Mouse (Mus musculus) activated CD4-positive, CD25-positive, alpha-beta regulatory T cell, adult 4 months (primary cell): ENCODE data around the gene St6galnac3. TPM values are rescaled to one million over a fixed set of nuclear protein-coding genes. Genes with fewer than 3 reads are reported as not detected.

ENCODE experiments used
- ATAC-seq: one replicate; pipeline ENCODE4 v1.8.0; 2017
- polyA plus RNA-seq, 2 experiments: library from polyadenylated mRNA; unstranded; fragments of 100-300 nt; shearing (Covaris generic); gene quantifications; one replicate each; pipeline ENCODE4 v1.2.1; 2017

St6galnac3 gene
- polyA plus RNA-seq, 2 experiments from 2014 or later: 29.1 to 52.4 TPM

GRCm38 (mm10) chr3:153580625-153581024 is 144.3 kb downstream of the St6galnac3 start:
- ATAC-seq: no peak

- no peak for ATAC-seq
These were observed 144.8 kb downstream of the St6galnac3 start for GRCm38 (mm10) chr3:153580136-153580535.

GRCm38 (mm10) chr3:153577286-153577685 is 147.7 kb downstream of the St6galnac3 start:
- ATAC-seq: no peak

- ATAC-seq: peak; percentile 90
These were observed 153.8 kb downstream of the St6galnac3 start for GRCm38 (mm10) chr3:153571152-153571551.

DNA sequence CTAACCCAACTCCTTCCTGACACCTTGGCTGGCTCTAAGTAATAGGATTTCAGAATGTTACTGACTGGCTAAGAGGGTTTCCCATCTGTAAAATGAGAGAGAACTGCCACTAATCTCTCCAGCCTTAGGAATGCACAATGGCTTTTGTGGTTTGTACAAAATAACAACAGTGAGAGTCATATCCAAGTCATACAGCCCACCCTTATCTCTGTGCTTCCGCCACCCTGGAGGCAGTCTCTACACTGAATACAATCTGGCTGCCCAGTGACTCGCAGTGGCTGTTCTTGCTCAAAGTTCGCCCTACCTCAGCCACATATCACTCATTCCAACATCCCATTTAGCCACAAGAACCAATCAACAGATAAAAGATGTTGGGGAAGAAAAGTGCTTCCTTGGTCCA is 156.2 kb downstream of the St6galnac3 start:
- ATAC-seq: no peak

DNA sequence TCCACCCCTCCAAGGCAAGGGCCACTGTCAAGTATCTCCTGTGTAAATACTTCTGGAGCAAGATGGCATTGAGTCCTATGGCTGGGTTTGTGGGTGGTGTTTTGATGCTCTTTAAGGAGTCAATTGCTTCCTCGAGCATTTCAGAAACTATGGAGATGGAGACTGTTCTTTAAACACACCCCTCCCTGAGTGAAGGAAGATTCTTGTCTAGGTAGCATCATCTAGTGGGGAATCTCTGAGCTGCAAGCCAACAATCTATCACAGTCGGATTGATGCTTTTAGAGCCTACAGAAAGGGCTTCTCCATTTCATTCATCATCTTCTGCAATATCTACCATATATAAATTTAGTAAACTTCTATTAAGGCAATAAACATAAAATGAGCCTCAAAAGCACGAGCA is 157.1 kb downstream of the St6galnac3 start:
- ATAC-seq: no peak

DNA sequence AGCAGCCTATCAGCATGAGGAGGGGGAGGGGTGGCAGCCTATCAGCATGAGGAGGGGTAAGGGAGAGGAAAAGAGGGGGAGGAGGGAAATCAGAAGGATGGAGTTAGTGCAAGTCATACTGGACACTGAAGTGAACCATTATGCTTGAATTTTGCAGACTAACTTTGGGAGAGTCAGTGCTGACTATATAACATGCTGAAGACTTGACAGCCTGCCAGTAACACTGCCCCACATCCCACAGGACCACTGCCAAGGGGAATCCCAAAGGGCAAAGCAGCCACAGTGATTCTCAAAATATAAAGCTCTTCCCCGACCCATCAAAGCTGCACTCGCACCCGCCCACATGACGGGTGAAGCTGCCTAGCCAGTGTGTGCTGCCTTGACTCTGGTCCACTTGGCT is 157.5 kb downstream of the St6galnac3 start:
- no peak for ATAC-seq

GRCm38 (mm10) chr3:153566100-153566499 is 158.9 kb downstream of the St6galnac3 start:
- no peak for ATAC-seq

GRCm38 (mm10) chr3:153560897-153561296 is 164.1 kb downstream of the St6galnac3 start:
- ATAC-seq: no peak

DNA sequence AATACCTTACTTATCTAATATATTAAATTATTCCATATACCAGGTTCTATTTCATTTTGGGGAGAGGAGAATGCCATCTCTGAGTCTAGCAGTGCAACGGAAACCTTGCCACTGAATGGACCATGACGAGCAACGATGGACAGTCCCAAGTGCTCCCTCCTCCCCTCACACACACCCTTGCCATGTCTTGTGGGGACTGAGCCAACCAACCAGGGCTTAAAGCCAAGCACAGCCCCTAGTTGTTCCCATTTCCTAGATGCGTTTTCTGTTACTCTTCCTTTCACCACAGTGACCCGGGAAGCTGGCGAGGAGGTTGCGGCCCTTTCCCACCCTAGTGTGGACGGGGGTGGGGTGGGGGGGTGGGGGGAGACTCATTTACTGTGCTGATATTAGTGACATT is 165.4 kb downstream of the St6galnac3 start:
- no peak for ATAC-seq

DNA sequence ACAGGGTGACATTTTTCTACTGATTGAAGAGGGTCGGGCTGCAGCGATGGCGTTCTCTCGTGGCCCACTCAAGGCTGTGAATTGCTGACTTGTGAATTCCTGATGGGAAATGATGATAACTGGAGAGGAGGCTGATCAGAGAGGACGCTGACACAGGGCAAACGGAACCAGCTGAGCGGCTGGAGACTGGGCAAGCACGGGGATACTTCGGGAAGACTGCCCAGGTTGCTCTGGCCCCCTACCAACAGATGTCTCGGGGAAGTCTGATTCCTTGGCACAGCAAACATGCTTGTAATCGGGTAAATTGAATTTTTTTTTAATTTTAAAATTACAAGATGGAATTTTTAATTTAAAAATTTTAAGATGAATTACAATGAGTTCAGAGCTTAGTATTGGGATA is 168.4 kb downstream of the St6galnac3 start:
- ATAC-seq: no peak

DNA sequence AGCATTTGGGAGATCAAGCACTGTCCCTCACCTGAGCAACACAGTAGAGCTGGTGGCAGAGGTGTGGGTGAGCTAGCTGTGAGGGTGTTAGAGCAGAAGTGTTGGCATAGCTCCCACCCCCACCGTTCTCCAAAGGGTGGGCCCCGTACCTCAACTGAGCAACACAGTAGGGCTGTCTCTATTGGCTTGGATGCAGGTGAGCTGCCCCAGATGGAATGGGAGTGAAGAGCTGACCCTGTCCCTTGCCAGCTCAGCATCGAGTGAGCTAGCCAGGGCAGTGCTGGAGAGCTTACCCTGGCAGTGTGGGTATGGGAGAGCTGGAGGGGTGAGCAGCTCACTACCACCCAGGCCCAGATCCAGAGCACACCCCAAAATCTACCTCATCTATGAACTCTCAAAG is 171.3 kb downstream of the St6galnac3 start:
- ATAC-seq: no peak

DNA sequence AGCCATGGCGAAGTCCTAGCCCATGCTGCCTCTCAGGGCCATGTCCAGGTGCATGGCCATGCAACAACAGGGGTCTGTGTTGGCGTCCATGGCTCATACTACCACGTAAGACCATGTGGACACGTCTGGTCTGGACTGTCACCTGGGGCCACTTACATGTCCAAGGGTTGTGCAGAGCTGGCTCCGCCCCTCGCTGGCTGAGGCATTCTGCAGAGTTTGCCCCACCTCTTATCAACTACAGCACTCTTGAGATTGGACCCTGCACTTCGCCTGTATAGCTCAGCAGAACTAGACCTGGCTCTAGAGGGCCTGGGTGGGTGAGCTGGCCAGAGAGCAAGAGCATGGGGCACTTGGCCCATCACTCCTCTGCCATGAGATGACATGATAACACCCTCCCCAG is 171.7 kb downstream of the St6galnac3 start:
- no peak for ATAC-seq

DNA sequence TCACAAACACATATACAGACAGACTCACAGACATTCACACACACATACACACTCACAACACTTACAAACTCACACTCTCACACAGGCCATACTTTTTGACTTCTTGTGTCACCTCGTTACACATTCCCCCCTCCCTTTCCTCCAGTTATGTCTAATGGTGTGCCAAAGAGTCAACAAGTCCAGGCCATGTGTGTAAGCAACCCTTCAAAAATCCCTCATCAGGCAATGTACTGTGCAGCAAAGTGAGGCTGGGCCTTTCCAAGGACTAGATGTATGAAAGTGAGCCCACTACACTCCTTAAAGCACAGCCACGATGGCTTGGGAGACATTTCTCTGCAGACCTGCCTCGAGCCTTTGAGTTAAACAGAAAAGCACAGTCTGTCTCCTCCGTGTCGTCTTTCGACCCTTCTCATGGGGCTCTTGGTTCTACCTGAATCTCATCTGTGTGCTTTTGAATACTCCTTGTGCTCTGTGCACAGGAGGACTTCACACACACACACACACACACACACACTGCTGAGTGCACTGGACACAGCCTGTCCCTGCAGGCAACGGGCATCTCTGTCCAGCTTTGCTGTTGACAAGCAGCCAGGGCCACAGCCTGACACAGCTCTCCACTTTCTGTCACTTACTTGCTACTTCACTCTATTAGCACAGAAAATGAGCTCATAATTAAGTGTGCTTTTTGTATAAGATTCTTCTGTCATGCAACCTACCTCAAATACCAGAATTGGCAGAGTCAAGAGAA is 177.9 kb downstream of the St6galnac3 start:
- ATAC-seq: no peak

DNA sequence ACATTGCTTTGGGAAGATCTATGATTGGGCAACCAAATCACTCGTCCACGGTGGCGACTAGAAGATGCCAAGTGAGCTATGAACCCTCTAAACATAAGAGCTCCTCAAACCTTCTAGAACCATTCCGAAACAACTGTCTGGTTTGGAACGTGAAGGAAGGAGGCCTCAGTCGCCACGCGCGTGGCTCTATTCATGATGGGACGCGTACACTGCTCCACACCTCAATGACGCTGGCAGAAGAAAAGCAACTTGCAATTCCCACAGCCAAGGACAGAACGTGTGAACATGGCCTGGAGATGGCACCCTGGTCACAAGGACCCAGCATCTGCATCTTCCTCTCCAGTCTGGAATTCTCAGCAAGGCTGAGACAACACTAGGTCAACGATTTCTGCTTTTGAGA is 185.1 kb downstream of the St6galnac3 start:
- ATAC-seq: no peak

DNA sequence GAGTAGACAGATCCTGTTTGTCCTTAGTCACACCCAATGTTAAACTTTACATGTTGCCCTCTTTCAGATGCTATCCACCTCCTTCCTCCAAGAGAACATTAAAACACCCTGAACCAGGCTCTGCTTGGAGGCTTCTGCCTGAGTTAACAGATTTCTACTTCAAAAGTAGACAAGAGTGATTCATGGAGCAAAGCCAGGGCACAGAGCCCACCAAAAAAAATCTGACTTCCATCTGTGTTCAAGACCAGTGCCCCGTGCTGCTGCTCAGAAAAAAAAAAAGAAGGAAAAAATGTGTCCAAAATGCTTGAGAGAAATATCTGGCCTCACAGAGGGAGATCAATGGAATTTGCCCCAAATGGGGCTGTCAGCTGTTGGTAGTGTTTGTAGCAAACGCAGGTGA is 186.6 kb downstream of the St6galnac3 start:
- ATAC-seq: no peak

DNA sequence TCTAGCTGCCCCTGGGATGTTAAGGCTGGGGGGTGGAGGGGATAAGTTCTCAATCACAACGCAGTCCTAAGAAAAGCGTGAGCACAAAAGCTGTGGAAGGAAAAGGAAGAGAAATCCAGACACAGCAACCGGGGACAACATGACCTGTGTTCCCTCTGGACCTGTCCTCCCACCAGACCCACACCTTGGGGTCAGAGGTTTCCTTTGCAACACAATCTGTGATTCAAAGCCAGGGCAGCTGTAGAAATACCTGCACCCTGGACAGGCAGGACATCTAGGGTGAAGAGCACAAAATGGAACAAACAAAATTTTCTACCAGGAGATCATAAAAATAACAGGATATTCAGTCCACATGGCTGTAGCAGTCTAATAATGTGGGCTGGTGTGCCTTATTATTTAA is 187.5 kb downstream of the St6galnac3 start:
- ATAC-seq: no peak

DNA sequence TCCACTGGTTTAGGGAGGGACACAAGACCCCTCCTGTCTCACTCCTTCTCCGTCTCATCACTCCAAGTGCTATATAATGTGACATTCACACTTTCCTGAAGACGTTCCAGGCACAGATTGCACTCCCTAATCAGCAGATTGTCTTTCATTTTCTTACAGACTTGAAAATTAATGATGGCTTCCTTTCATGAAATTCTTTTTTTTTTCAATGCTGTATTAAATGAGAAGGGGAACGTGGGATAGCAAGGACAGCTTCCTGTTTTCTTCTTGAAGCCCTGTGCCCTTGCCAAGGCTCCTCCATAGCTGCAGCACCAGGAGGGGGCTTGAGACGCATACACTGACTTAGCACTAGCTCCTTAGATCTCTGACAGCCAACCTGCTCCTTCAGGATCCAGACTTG is 188.7 kb downstream of the St6galnac3 start:
- no peak for ATAC-seq

GRCm38 (mm10) chr3:153529174-153529573 is 195.8 kb downstream of the St6galnac3 start:
- no peak for ATAC-seq

- ATAC-seq: no peak
These were observed 199.7 kb downstream of the St6galnac3 start for GRCm38 (mm10) chr3:153525151-153525768.

- no peak for ATAC-seq
These were observed 208.1 kb downstream of the St6galnac3 start for GRCm38 (mm10) chr3:153516848-153517247.

DNA sequence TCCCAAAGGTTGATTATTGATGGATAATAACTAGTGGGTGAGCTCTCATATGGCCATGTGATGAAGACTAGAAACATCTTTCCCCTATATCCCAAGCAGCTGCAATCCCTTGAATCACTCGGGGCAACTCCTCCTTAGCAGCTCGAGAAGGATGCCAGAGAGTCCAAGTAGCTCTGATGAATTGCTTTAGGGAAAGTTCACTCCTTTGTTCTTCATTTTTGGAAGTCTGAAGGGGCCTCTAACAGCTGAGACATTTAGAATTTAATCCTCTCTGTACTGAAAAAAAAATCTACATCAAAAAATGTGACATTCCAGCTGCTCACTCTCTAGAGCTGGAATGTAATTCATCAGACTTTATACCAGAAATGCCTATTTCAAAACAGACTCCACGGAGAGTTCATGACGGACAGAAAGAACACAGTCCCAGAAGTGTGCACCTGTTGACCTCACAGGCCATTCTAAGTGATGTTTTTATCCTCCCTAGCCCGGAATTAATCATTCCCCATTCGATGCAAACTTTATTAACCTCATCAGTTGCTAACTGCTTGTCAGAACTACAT is 211.4 kb downstream of the St6galnac3 start:
- no peak for ATAC-seq

- ATAC-seq: no peak
These were observed 212.4 kb downstream of the St6galnac3 start for GRCm38 (mm10) chr3:153512545-153512944.

DNA sequence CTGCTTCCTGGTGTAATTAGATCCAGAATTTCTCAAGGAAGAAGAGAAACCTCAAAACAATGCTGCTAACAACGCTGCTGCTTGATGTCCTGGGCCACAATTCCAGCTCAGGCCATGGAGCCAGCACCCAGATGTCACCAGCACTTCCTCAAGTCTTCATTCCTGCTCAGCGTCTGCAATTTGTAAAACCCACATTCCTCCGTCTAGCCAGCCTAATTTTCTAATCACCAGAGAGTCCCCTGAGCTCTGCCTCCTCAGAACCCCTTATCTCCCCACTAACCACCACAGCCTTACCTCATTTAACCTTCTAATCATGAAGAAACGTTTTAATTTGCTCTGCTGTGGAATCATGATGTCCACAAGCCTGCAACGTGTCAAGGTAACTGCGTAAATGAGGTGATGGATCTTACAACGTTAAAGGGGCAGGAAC is 213.8 kb downstream of the St6galnac3 start:
- ATAC-seq: no peak
